Mouse (Mus musculus) layer of hippocampus, adult 9-10 months (tissue): ENCODE measurements around the gene Slco3a1.

ENCODE experiments used
- DNase-seq: peaks from one replicate; pipeline ENCODE4 v3.0.0; 2022; ENCODE audit warnings: low spot score

Gene Slco3a1

DNA sequence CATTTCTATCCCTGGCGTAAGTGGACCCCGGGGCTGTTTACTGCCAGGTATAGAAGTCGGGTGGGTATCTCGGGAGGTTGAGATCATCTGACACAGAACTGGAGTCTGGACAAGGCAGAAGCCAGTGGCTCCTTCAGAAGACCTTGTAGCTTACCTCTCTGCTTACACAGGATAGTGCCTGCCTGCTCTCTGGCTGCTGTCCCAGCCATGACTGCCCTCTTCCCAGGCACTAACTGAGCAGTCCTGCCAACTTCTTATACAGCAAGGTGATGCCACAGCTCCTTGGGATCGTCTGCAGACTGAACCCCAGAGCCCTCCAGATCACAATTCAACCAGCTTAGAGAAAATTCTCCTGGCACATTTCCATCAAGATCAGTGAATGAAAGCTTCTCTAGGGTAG, 26.4 kb downstream of the Slco3a1 start:
- no peak for DNase-seq

GRCm38 (mm10) chr7:74527689-74528088, 26.9 kb downstream of the Slco3a1 start:
- DNase-seq, result no peak

- DNase-seq, result peak; percentile 26
Observed at GRCm38 (mm10) chr7:74526030-74526429, 28.6 kb downstream of the Slco3a1 start.

- DNase-seq, result no peak
Observed at GRCm38 (mm10) chr7:74525586-74525985, 29.0 kb downstream of the Slco3a1 start.

DNA sequence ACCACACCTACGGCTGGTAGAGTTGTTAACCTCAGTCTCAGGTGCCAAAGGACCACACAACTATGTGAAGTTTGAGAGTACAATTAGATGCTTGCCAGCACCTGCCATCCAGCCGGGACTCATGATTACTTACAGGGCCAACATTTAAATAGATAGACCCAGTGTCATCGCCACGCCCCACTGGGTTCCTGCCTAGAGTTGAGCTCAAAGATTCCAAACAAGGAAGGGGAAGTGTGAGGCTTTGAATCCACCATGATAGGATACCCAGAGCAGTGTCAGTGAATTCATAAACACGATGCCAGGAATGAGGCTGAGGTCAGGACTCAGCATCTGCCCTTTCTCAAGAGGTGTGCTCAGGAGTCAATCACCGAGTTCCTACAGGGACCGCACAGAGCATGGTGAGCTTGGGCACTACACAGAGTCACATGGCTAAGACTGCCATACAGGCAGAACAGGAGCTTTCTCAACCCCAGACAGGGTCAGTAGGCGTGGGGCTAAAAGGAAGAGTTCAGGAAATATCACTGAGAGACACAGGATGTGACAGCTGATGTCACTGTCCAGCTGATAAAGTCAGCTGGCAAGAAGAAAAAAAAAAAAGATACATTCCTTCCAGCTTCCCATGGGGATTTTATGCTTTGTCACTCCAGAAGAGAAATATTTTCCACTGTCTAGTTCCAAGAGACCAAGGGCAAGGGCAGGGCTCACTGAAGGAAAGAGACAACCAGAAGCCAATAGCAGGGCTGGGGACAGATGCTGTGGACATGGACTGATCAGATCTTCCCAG, 30.2 kb downstream of the Slco3a1 start:
- DNase-seq, result no peak

DNA sequence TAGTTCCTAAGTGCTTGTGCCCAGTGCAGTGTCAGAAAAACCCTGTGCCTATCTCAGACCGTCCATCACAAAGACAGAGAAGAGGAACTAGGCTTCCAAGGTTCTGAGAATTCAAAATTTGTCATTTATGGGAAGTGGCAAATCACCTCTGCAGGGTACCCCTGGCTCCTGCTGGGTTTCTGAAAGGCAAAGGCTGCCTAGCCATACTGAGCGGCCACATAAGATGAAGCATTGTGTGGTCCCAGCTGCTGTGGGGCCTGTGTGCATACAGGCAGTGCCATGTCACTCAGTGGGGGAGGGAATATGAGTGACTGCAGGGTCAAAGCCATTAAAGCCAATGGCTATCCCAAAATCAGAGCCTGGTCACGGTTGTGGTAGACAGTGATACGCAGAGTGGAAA, 31.5 kb downstream of the Slco3a1 start:
- no peak for DNase-seq

DNA sequence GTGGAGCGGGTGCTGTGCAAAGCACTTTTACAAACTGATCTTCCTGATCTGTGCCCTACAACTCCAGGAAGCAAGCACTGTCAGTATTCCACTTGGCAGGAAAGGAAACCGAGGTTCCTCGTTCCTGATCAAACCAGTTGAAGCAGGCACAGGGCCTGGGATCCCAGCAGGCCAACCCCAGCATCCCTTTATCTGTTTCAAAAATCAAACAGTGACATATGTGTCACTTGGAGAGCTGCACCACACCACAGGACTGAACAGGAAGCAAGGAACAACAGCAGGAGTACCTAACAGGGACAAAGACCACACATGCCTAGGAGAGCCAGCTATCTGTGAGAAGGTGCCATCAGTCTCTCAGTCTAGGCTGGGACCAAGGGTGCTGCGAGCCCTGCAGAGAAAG, 32.3 kb downstream of the Slco3a1 start:
- DNase-seq, result no peak

GRCm38 (mm10) chr7:74519386-74519785, 35.2 kb downstream of the Slco3a1 start:
- DNase-seq, result no peak

GRCm38 (mm10) chr7:74518776-74519175, 35.8 kb downstream of the Slco3a1 start:
- DNase-seq, result no peak

- no peak for DNase-seq
Observed at GRCm38 (mm10) chr7:74518255-74518654, 36.3 kb downstream of the Slco3a1 start.

DNA sequence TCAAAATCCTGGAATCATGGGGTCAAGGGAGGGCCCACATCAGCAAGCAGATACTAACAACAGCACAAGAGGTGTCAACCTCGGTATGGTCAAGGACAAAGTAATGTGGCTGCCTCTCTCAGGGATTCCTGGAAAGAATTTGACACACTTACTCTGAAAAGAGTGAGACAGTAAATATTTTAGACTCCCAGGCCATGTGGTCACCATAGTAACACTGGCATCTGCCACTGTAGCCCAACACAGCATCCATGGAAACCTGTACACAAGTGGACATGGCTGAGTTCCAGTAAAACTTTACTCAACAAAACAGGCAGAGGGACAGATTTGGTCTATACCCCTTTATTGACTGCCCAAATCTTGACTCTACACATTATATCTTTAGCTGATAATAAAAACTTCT, 43.9 kb downstream of the Slco3a1 start:
- DNase-seq, result no peak

GRCm38 (mm10) chr7:74508205-74508604, 46.4 kb downstream of the Slco3a1 start:
- no peak for DNase-seq

GRCm38 (mm10) chr7:74506856-74507255, 47.7 kb downstream of the Slco3a1 start:
- DNase-seq, result no peak

DNA sequence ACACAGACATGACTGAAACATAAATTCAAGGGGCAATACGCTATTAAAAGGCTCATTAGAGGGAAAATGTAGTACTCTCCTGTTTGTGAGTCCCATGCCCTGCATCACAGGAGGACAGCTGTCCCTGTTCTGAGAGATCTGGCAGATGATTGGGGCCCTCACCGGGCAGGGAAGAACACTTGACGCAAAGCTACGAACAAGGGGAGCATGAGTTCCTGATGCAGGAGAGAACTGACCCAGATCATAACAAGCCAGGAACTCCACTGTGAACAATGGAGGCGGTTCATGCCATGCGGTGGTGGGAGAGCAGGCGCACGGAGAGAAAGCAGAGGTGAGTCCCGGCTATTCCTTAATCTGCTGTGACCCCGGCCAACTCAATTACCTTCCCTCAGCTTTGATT, 48.9 kb downstream of the Slco3a1 start:
- DNase-seq, result no peak

DNA sequence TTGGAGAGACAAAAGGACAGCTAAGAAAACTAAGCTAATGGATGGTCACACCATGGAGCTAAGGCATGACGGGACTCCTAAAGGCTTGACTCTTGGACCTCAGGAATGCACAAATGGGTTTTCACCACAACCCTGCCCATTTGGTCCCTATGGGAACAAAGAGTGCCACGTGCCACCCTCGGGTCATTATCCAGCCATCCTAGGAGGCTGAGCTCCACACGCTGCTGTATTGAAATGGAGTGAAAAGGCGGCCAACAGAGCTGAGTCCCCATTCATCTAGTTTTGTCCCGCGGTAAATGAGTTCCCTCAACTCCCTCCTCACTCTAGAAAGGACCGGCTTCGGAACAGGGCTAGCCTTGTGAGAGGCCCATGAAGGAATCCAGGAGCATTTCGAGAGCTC, 53.4 kb downstream of the Slco3a1 start:
- no peak for DNase-seq

DNA sequence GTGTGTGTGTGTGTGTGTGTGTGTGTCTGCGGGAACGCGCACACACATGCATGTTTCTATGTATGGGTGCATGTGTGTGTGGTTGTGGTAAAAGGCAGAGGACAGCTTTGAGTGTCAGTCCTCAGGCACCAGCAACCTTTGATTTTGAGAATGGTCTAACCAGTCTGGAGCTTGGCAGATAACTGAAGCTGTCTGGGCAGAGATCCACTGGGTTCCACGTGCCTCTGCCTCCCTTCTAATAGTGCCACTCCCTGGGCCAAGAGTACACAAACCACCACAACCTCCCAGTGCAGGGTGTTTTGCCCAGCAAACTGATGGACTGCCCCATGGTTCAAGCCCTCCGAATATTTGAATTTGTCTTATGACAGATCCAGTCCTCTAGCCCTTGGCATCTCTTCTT, 55.1 kb downstream of the Slco3a1 start:
- no peak for DNase-seq

DNA sequence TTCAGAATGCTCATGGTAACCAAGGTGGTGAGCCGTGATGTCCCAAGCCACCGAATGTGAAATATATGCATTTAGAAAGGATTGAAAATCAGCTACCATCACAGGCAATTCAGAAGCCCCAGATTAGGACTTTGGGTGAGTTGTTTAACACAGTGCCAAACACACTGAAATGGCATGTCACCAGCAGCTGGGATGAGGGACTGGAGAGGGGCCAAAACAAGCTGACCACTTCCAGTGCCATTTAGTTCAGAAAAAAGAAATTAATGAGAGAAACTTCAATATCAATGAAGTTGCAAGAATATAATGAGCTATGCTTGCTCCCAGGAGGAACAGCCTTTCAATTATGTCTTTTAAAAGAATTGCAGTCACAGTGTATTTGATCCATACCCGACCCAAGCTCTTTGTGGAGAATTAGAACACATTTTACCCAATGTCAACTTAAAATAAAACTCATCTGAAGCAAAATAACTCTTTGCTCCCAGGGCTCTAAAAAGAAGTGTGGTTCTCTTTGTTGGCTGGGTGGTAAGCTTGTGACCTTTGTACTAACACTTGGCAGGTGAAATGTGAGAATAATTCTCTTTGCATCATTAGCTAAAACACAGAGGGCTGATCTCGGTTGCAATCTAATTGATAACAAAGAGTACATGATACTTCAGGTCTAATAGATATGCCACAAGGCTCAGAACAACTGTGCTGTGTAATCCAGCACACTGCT, 56.2 kb downstream of the Slco3a1 start:
- DNase-seq, result no peak

DNA sequence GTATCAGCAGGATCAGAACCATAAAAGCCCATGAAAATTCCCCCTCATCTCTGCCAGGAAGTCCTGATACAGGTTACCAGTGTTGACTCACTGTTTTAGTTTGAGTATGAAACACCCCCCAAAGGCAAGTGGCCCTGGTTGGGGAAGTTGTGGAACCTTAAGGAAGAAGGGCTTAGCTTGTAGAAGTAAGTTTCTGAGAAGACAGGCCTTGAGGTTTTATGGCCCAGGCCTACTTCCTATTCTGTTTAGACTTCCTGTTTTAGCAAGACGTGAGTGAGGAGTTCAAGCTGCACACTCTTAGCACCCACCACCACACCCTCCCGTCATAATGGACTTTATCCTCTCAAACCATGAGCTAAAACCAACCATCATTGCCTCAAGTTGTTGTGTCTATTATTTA, 57.4 kb downstream of the Slco3a1 start:
- DNase-seq, result no peak

DNA sequence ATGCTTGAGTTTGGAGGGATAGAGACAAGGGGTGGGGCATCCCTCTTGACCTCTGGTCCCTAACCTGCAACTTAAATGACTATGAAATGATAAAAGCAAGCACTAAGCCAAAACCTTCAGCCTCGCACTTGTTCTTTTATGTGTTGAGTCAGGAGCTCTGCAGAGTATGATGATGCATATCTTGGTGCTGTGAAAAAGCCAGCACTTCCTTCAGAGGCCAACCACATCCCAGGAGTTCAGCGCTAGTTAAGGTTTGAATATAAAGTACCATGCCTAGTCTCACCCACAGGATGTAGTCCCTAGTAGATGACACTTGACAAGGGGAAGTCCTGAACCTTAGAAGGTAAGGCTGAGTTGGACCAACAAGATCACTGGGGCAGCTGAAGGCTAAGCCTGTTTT, 59.1 kb downstream of the Slco3a1 start:
- DNase-seq, result no peak

- no peak for DNase-seq
Observed at GRCm38 (mm10) chr7:74493775-74494174, 60.8 kb downstream of the Slco3a1 start.

DNA sequence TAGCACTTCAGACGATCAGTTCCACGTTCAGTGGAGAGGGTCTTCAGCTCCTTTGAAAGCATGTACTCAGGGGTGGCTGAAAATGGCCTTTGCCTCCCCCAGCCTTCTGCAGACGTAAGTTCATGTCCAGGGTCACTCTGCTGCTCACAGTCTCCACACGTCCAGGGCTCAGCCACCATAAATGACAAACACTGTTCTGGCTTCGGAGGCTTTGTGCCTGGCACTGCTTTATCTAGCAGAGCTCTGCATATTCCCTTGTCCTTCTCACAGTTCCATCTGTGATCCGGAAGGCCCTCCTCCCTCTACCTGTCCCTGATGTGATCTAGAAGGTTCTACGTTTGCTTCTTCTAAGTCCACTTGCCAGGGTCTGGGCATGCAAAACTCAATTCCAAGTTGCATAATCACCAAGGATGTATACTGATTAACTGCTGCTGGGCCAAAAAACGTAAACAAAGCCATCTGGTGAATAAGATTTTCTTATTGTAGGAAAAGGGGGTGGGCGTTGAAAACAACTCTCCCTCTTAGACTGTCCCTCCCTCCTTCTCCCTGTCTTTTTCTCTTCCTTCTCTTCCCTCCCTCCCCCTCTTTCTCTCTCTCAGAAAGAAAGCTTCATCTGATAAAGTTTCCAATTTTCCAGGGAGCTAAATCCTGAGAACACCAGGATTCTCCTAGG, 62.8 kb downstream of the Slco3a1 start:
- no peak for DNase-seq

DNA sequence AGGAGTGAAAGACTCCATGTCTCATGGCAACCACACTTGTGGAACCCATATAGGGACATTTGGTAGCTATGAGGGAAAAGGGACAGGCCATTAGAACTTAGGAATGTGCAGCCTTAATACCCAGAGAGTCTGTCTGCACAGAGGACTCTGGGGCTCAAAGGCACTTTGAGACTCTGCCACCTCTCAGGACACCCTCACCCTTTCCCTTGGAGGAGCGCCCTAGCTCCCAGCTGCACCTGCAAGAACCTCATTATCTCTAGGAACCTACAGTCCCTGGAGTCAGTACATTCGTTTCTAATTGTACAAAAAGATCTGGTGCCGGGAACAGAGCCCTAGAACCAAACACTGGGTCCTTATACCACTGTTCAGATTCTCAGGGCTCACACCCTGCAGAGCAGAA, 66.4 kb downstream of the Slco3a1 start:
- DNase-seq, result no peak

DNA sequence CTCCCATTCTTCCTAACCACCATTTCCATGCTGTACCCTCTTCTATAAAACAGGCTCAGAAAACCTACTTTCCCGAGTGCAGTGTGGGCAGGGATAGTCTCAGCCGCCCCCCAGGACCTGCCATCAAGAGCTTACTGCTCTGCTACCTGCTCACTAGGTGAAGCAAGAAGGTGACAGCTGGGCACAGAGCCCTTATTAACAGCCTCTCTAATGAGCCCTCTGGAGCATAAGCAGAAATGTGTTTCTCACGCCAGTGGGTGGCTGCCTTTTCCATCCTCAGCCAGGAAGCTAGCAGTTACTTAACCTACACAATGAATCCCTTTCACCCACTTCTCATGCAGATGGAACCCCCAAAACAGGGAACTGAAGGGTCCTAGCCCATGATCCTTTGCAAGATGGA, 66.9 kb downstream of the Slco3a1 start:
- DNase-seq, result no peak
